Mouse (Mus musculus): Measurements from ENCODE around the gene Chac2. TPM values are rescaled to one million over a fixed set of nuclear protein-coding genes. Genes with fewer than 3 reads are reported as not detected.
A peak's percentile ranks its signal among the peaks of the same experiment; 100 is the strongest.
"Not testable (repeated sequence)": the region's sequence is repeated elsewhere in the genome, so short reads cannot be mapped to it uniquely, and the experiment has no call there.

The Chac2 gene
- polyA plus RNA-seq (2015; fragmentation: Nextera tagmentation; extraction: Ambion mirVana): 30.1 and 32.6 TPM in 2 replicates

GRCm38 (mm10) chr11:30985877-30986624 is at the start of gene Chac2:
Gene Chac2, minus strand, starts transcription at chr11:30986350.
- no peaks in the 10 kb centered on the region for H3K9me3 ChIP-seq (replicated peaks)
- under 1% methylated on average over 22 of the region's 22 CpGs for WGBS
- peak within 1 kb of the TSS; percentile 61 for H3K4me2 ChIP-seq
- peak; percentile 99 for ATAC-seq (ENCODE audit: low FRiP score)
- peak within 1 kb of the TSS; percentile 84 for H3K27ac ChIP-seq (replicated peaks)
- H3K36me3 ChIP-seq: no peaks in the 10 kb centered on the region
- H3K27me3 ChIP-seq (replicated peaks): no peaks in the 10 kb centered on the region
- peak within 1 kb of the TSS; percentile 72 for H3K9ac ChIP-seq (replicated peaks)
- H3K4me3 ChIP-seq (replicated peaks): peak within 1 kb of the TSS; percentile 66
- H3K4me1 ChIP-seq: peaks cover 10% of the 10 kb centered on the region

DNA sequence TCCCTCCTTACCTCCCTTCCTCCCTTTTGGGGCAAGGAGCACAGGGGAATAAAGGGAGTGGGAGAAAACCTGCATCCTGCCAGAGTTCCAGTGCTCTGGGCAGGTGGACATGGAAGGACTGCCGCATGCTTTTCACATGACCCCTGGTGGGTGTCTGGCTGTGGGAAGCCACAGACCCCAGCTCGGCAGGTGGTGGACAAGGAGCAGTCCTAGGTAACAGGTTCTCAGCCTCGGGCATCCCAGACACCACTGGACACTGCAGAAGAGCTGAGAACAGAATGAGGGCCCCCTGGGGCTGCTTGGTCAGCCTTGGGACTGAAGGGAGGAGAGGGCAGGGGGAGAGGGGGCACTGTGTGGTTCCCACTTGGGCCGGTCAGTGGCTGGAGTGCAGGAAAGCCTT is 48.8 kb upstream of the Chac2 start:
- Histone ChIP-seq H3K9ac (replicated peaks) (no peak overlapping the region), H3K36me3 (peaks cover 22% of the 10 kb centered on the region), H3K27ac (replicated peaks) (no peak overlapping the region), H3K4me3 (replicated peaks) (no peak overlapping the region), H3K9me3 (replicated peaks) (0 out of 2 replicates have a peak, but pooled peaks cover 6% of the 10 kb centered on the region), H3K27me3 (replicated peaks) (no peaks in the 10 kb centered on the region), H3K4me2 (no peak overlapping the region), H3K4me1 (no peaks in the 10 kb centered on the region)
- ATAC-seq (ENCODE audit: low FRiP score): no peak
- WGBS: 84% methylated on average over 4 of the region's 4 CpGs

DNA sequence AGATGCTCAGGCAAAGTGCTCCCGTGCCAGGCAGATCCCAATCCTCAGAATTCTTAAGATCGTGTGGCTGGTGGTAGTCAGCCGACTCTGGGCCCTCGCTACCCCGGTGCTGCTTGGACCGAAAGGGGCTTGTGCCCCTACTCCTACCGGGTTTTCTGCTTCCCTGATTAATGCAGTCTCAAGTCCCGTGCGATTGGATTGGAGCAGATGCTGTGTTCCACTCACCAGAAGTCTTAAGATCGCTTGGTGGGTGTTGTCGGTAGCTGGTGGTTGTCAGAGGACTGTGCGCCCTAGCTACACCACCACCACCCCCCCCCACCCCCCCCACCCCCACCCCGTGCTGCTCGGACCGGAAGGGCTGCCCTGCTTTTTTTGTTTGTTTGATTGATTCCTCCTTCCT is 31.3 kb upstream of the Chac2 start:
- not testable (repeated sequence) for H3K36me3 ChIP-seq; H3K27me3 ChIP-seq (replicated peaks); H3K4me3 ChIP-seq (replicated peaks); ATAC-seq (ENCODE audit: low FRiP score); H3K27ac ChIP-seq (replicated peaks); H3K4me1 ChIP-seq; H3K9me3 ChIP-seq (replicated peaks); H3K4me2 ChIP-seq; H3K9ac ChIP-seq (replicated peaks)
- 60% methylated on average over 15 of the region's 15 CpGs for WGBS

GRCm38 (mm10) chr11:31009668-31010067 is 23.5 kb upstream of the Chac2 start:
- not testable (repeated sequence) for H3K36me3 ChIP-seq; ATAC-seq (ENCODE audit: low FRiP score); H3K4me1 ChIP-seq; H3K27me3 ChIP-seq (replicated peaks); H3K9me3 ChIP-seq (replicated peaks); H3K9ac ChIP-seq (replicated peaks); H3K27ac ChIP-seq (replicated peaks); H3K4me2 ChIP-seq; H3K4me3 ChIP-seq (replicated peaks)
- 100% methylated on average over 1 of the region's 1 CpGs for WGBS

DNA sequence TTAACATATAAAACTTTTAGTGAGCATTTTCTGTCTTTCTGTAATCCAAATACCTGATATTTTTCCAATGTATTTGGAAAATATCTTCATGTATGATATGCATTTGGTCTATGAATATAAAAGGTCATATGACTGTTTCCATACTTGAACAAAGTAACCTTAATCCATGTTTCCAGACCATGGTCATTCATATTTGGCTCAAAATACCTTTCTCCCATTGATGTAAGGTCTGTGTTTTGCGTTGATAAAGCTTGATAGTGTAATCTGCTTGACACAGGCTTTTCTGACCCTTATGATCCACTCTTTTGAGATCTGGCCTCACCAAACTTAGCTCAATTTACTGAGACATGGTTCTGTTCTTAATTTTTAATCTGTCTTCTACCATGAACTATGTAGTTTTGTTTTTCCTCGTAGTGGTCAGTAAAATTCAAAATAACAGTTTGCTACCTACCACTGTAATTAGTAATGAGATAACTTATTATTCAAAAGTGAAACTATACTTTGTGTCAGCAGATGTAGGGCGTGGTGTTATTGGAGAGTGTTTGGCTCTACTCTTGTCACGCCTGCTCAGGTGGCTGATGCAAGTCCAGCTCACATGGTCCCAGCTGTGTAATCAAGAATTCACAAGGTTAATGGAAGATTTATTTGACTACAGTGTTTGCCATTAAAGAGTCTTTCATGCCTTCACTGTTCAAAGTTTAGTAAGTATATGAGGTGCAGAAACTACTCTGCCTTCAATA is 15.2 kb upstream of the Chac2 start:
- Histone ChIP-seq H3K27ac (replicated peaks) (no peak overlapping the region), H3K36me3 (no peaks in the 10 kb centered on the region; the same call in 1 of the 2 replicates), H3K4me3 (replicated peaks) (no peak overlapping the region), H3K4me2 (no peak overlapping the region), H3K9me3 (replicated peaks) (no peaks in the 10 kb centered on the region), H3K27me3 (replicated peaks) (no peaks in the 10 kb centered on the region), H3K9ac (replicated peaks) (no peak overlapping the region), H3K4me1 (no peaks in the 10 kb centered on the region)
- no peak for ATAC-seq (ENCODE audit: low FRiP score)
- 94% methylated on average over 4 of the region's 4 CpGs for WGBS

- 91% methylated on average over 2 of the region's 2 CpGs for WGBS
Measured at GRCm38 (mm10) chr11:31000028-31000427, 13.9 kb upstream of the Chac2 start.

GRCm38 (mm10) chr11:30998704-30999103 is 12.6 kb upstream of the Chac2 start:
- H3K9ac ChIP-seq (replicated peaks): no peak overlapping the region
- WGBS: 88% methylated on average over 2 of the region's 2 CpGs
- no peaks in the 10 kb centered on the region for H3K9me3 ChIP-seq (replicated peaks)
- H3K36me3 ChIP-seq: no peaks in the 10 kb centered on the region; the same call in 1 of the 2 replicates
- H3K27me3 ChIP-seq (replicated peaks): no peaks in the 10 kb centered on the region
- no peak overlapping the region for H3K4me2 ChIP-seq
- no peak overlapping the region for H3K4me3 ChIP-seq (replicated peaks)
- no peak for ATAC-seq (ENCODE audit: low FRiP score)
- no peaks in the 10 kb centered on the region for H3K4me1 ChIP-seq
- H3K27ac ChIP-seq (replicated peaks): no peak overlapping the region

More at GRCm38 (mm10) chr11:31000028-31000427, 13.9 kb upstream of the Chac2 start:
- Histone ChIP-seq H3K4me1 (no peaks in the 10 kb centered on the region), H3K4me3 (replicated peaks) (no peak overlapping the region), H3K27ac (replicated peaks) (no peak overlapping the region), H3K4me2 (no peak overlapping the region), H3K36me3 (no peaks in the 10 kb centered on the region; the same call in 1 of the 2 replicates), H3K9ac (replicated peaks) (no peak overlapping the region), H3K27me3 (replicated peaks) (no peaks in the 10 kb centered on the region), H3K9me3 (replicated peaks) (no peaks in the 10 kb centered on the region)
- no peak for ATAC-seq (ENCODE audit: low FRiP score)

DNA sequence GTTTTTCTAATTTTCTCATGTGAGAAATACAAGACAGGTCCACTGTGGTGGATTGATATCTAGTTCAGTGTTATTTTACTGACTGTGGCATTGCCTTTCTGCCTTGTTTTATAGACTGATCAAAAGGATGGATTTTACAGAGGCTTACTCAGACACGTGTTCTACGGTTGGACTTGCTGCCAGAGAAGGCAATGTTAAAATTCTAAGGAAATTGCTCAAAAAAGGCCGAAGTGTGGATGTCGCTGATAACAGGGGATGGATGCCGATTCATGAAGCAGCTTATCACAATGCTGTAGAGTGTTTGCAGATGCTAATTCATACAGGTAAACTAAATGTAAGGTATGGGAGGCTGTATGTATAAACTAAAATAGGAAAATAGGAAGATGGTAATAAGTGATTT is 12.0 kb upstream of the Chac2 start:
- no peak for ATAC-seq (ENCODE audit: low FRiP score)
- Histone ChIP-seq H3K4me3 (replicated peaks) (no peak overlapping the region), H3K9ac (replicated peaks) (no peak overlapping the region), H3K9me3 (replicated peaks) (no peaks in the 10 kb centered on the region), H3K27me3 (replicated peaks) (no peaks in the 10 kb centered on the region), H3K4me2 (no peak overlapping the region), H3K27ac (replicated peaks) (no peak overlapping the region), H3K36me3 (no peaks in the 10 kb centered on the region; the same call in 1 of the 2 replicates), H3K4me1 (no peaks in the 10 kb centered on the region)
- 91% methylated on average over 5 of the region's 5 CpGs for WGBS

GRCm38 (mm10) chr11:30996670-30997069 is 10.5 kb upstream of the Chac2 start:
- no peaks in the 10 kb centered on the region for H3K4me1 ChIP-seq
- no peaks in the 10 kb centered on the region; the same call in 1 of the 2 replicates for H3K36me3 ChIP-seq
- no peak overlapping the region for H3K9ac ChIP-seq (replicated peaks)
- no peak for ATAC-seq (ENCODE audit: low FRiP score)
- H3K9me3 ChIP-seq (replicated peaks): no peaks in the 10 kb centered on the region
- WGBS: 86% methylated on average over 3 of the region's 3 CpGs
- H3K4me2 ChIP-seq: no peak overlapping the region
- no peak overlapping the region for H3K27ac ChIP-seq (replicated peaks)
- H3K4me3 ChIP-seq (replicated peaks): no peak overlapping the region
- H3K27me3 ChIP-seq (replicated peaks): no peaks in the 10 kb centered on the region

DNA sequence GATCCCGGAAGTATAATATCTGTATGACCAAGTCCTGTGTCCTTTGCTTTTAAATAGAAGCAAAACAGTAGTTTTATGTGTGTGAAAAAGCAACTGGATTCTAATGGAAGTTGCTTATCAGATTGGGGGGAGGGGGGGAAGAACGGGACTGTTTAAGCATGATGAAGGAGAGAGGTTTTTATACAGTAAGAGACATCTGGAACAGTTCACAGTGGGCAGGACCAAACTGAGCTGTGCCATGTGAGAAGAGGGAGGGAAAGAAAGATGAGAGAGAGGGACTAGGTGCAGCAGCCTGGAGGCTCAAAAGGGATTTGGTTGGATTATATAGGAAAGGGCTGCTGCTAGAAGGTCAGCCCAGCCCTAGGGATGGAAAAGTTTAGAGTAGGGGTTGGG is 471 bp upstream of the Chac2 start:
- Histone ChIP-seq H3K9me3 (replicated peaks) (no peaks in the 10 kb centered on the region), H3K9ac (replicated peaks) (peak overlapping the region; percentile 72), H3K4me3 (replicated peaks) (peak overlapping the region; percentile 66), H3K4me1 (peaks cover 10% of the 10 kb centered on the region), H3K27me3 (replicated peaks) (no peaks in the 10 kb centered on the region), H3K36me3 (no peaks in the 10 kb centered on the region), H3K27ac (replicated peaks) (peak overlapping the region; percentile 84), H3K4me2 (peak overlapping the region; percentile 61)
- peak; percentile 83 for ATAC-seq (ENCODE audit: low FRiP score)
- WGBS: 2% methylated on average over 2 of the region's 2 CpGs

GRCm38 (mm10) chr11:30985237-30985636 is 913 bp downstream of the Chac2 start:
- no peak overlapping the region for H3K9ac ChIP-seq (replicated peaks)
- H3K36me3 ChIP-seq: no peaks in the 10 kb centered on the region
- H3K4me2 ChIP-seq: peak overlapping the region; percentile 61
- H3K27ac ChIP-seq (replicated peaks): no peak overlapping the region
- no peaks in the 10 kb centered on the region for H3K9me3 ChIP-seq (replicated peaks)
- 38% methylated on average over 2 of the region's 2 CpGs for WGBS
- no peaks in the 10 kb centered on the region for H3K27me3 ChIP-seq (replicated peaks)
- peaks cover 10% of the 10 kb centered on the region for H3K4me1 ChIP-seq
- no peak for ATAC-seq (ENCODE audit: low FRiP score)
- peak overlapping the region; percentile 66; the same call in 1 of the 2 replicates for H3K4me3 ChIP-seq (replicated peaks)

GRCm38 (mm10) chr11:30954279-30954725 is 31.8 kb downstream of the Chac2 start, which contains the start of gene Erlec1:
Gene Erlec1, minus strand, starts transcription at chr11:30954335.
- H3K27ac ChIP-seq (replicated peaks): peak within 1 kb of the TSS; percentile 86
- peaks cover 29% of the 10 kb centered on the region for H3K36me3 ChIP-seq
- H3K4me3 ChIP-seq (replicated peaks): peak within 1 kb of the TSS; percentile 89
- peak within 1 kb of the TSS; percentile 85 for H3K9ac ChIP-seq (replicated peaks)
- peak; percentile 99 for ATAC-seq (ENCODE audit: low FRiP score)
- H3K9me3 ChIP-seq (replicated peaks): peaks cover 12% of the 10 kb centered on the region; the same call in 1 of the 2 replicates
- peaks cover 17% of the 10 kb centered on the region for H3K4me1 ChIP-seq
- no peaks in the 10 kb centered on the region for H3K27me3 ChIP-seq (replicated peaks)
- WGBS: under 1% methylated on average over 40 of the region's 40 CpGs
- H3K4me2 ChIP-seq: peak within 1 kb of the TSS; percentile 83
